Mouse (Mus musculus) liver, embryonic 16.5 days (tissue): Measurements from ENCODE around the gene Zfhx2. TPM values are rescaled to one million over a fixed set of nuclear protein-coding genes. Genes with fewer than 3 reads are reported as not detected.
A peak's percentile ranks its signal among the peaks of the same experiment; 100 is the strongest.

ENCODE experiments used
- ATAC-seq: fragments of 200-750 bp; cut with Nextera tagmentation; 2 replicates; pipeline ENCODE4 v1.8.0; 2017; ENCODE audit warnings: low read depth, mild to moderate bottlenecking, moderate number of reproducible peaks, moderate library complexity
- H3K27ac ChIP-seq: fragments of 300-500 bp; sonication (generic); 2 replicates; pipeline ENCODE4 v1.5.1; 2014; ENCODE audit warnings: mild to moderate bottlenecking, low read length
- H3K27me3 ChIP-seq: fragments of 300-500 bp; sonication (generic); 2 replicates; pipeline ENCODE4 v1.6.1; 2014; ENCODE audit warnings: low read depth, low read length, mixed read lengths; ENCODE audit not compliant: control insufficient read depth, insufficient read depth
- H3K36me3 ChIP-seq: fragments of 300-500 bp; sonication (generic); 2 replicates; pipeline ENCODE4 v1.6.1; 2014; ENCODE audit warnings: mild to moderate bottlenecking; ENCODE audit not compliant: control insufficient read depth, insufficient read depth
- H3K4me1 ChIP-seq: fragments of 300-500 bp; sonication (generic); 2 replicates; pipeline ENCODE4 v1.6.1; 2014; ENCODE audit warnings: low read depth, low read length, mixed read lengths; ENCODE audit not compliant: control insufficient read depth
- H3K4me2 ChIP-seq: fragments of 300-500 bp; sonication (generic); 2 replicates; pipeline ENCODE4 v1.6.1; 2014; ENCODE audit warnings: low read depth, low read length, mixed read lengths
- H3K4me3 ChIP-seq: fragments of 300-500 bp; sonication (generic); 2 replicates; pipeline ENCODE4 v1.5.1; 2014; ENCODE audit warnings: low read depth, mild to moderate bottlenecking, low read length
- H3K9ac ChIP-seq: fragments of 300-500 bp; sonication (generic); 2 replicates; pipeline ENCODE4 v1.6.1; 2014; ENCODE audit warnings: low read depth, low read length
- H3K9me3 ChIP-seq: fragments of 300-500 bp; sonication (generic); replicated peaks from 2 replicates; pipeline ENCODE4 v1.6.1; 2016; ENCODE audit warnings: low read length; ENCODE audit not compliant: control insufficient read depth
- WGBS: fragments of 180-500 bp; shearing (Covaris S2); extraction: QIAGEN DNeasy Blood & Tissue Kit; methylation state at CpG from one replicate; pipeline ENCODE4 v1.1.7; 2014; ENCODE audit not compliant: insufficient replicate concordance; 5-methylcytosine and 5-hydroxymethylcytosine counted together
- polyA plus RNA-seq: library from polyadenylated mRNA; unstranded; fragments of >200 nt; fragmentation: Nextera tagmentation; extraction: Ambion mirVana; gene quantifications from 2 replicates; pipeline ENCODE4 v1.2.1, GENCODE M21; 2015

The Zfhx2 gene
- polyA plus RNA-seq, 1 experiment from 2014 or later, result 1.1 TPM

DNA sequence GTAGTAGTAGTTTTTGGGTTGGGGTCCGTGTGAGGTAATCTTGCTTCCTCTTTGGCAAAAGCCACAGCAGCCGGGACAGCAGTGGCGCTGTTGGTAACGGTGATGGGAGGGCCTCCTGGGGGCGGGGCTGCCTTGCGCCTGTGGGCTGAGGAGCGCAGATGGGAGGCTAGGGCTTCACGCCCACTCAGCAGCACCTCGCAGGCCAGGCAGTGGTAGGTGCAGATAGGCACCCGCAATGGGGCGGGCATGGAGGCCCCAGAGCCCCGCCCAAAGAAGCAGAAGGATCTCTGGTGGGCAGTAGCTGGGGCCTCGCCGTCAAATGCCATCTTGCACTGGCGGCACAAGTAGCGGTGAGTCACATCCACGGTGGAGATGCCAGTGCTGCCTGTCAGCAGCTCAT, 29.5 kb downstream of the Zfhx2 start:
- H3K9ac ChIP-seq, result peak overlapping the region; percentile 80
- peaks cover 45% of the 10 kb centered on the region for H3K4me1 ChIP-seq
- peak overlapping the region; percentile 68 for H3K4me3 ChIP-seq
- H3K36me3 ChIP-seq, result no peaks in the 10 kb centered on the region
- no peaks in the 10 kb centered on the region for H3K27me3 ChIP-seq
- H3K4me2 ChIP-seq, result peak overlapping the region; percentile 86
- peak overlapping the region; percentile 86 for H3K27ac ChIP-seq
- H3K9me3 ChIP-seq, result no peaks in the 10 kb centered on the region
- ATAC-seq, result peak; percentile 100
- WGBS, result 5% methylated on average over 17 of the region's 17 CpGs

DNA sequence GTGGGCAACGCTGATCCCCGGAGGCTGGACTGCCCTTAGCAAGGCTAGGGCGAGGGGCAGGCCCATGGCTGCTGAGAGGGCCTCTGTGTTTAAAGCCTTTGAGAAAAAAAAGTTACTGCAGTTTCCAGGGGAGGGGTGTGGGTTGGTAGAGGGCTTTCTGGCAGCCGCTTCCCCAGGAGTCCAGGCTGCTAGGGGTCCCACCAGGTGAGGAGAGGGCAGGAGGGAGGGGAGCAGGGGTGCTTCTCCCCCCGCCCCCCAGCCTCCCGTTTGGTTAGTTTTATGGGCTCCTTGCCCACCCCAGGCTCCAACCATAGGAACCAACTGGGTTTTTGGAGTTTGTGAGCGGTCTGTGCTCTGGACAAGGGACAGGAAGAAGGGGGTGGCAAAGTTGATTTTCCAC, 30.3 kb downstream of the Zfhx2 start:
- peak overlapping the region; percentile 49 for H3K27ac ChIP-seq
- no peaks in the 10 kb centered on the region for H3K27me3 ChIP-seq
- H3K9me3 ChIP-seq, result no peaks in the 10 kb centered on the region
- peaks cover 45% of the 10 kb centered on the region for H3K4me1 ChIP-seq
- no peaks in the 10 kb centered on the region for H3K36me3 ChIP-seq
- peak overlapping the region; percentile 62 for H3K9ac ChIP-seq
- H3K4me2 ChIP-seq, result peak overlapping the region; percentile 86; the same call in 1 of the 2 replicates
- WGBS, result 53% methylated on average over 7 of the region's 7 CpGs
- no peak for ATAC-seq
- H3K4me3 ChIP-seq, result no peak overlapping the region

DNA sequence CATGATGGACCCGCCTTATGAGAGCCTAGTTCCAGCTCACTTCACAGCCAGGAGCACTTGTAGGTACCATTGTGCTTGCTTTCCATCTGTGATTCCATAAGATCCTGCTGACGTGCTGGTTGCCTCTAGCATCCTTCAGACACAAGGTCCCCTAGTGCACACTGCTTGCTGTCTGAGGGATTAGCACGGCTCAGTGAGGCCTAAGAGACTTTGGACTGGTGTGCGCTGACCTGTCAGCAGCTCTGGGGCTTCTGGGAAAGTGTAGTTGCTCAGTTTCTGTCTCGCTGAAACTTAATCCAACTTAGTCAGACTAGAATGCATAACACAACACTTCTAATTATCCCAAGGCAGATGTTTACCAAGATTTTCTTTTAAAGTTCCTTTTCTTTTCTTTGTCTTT, 32.2 kb downstream of the Zfhx2 start:
- WGBS, result 72% methylated on average over 5 of the region's 5 CpGs
- H3K27ac ChIP-seq, result peak overlapping the region; percentile 1; the same call in 1 of the 2 replicates

DNA sequence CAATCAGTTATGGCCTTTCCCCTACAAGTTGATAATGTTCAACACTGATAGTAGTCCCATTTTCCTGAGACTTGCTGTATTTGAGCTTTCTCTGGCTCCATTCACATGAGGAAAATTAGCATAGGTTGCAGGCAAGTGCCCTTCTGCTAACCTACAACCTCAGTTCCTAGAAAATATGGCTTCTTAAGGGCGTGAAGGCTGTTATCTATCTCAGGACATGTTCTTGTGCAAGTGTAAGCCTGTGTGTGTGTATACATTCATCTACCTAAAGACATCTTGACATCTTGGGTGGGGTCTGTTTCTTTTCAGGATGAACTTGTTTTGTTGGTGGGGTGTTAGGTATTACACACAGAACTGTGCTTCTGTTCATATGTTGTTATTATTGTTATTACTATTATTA, 33.1 kb downstream of the Zfhx2 start:
- 21% methylated on average over 1 of the region's 1 CpGs for WGBS
- no peak overlapping the region for H3K9ac ChIP-seq
- H3K4me3 ChIP-seq, result no peak overlapping the region
- H3K36me3 ChIP-seq, result no peaks in the 10 kb centered on the region
- H3K4me2 ChIP-seq, result no peak overlapping the region
- H3K4me1 ChIP-seq, result peaks cover 38% of the 10 kb centered on the region
- no peaks in the 10 kb centered on the region for H3K9me3 ChIP-seq
- ATAC-seq, result no peak
- H3K27me3 ChIP-seq, result no peaks in the 10 kb centered on the region
- peak overlapping the region; percentile 18 for H3K27ac ChIP-seq

More for the DNA sequence above, 32.2 kb downstream of the Zfhx2 start:
- ATAC-seq, result no peak
- Histone ChIP-seq H3K9me3 (no peaks in the 10 kb centered on the region), H3K9ac (no peak overlapping the region), H3K4me1 (peaks cover 45% of the 10 kb centered on the region), H3K4me3 (no peak overlapping the region), H3K4me2 (no peak overlapping the region), H3K36me3 (no peaks in the 10 kb centered on the region), H3K27me3 (no peaks in the 10 kb centered on the region)

DNA sequence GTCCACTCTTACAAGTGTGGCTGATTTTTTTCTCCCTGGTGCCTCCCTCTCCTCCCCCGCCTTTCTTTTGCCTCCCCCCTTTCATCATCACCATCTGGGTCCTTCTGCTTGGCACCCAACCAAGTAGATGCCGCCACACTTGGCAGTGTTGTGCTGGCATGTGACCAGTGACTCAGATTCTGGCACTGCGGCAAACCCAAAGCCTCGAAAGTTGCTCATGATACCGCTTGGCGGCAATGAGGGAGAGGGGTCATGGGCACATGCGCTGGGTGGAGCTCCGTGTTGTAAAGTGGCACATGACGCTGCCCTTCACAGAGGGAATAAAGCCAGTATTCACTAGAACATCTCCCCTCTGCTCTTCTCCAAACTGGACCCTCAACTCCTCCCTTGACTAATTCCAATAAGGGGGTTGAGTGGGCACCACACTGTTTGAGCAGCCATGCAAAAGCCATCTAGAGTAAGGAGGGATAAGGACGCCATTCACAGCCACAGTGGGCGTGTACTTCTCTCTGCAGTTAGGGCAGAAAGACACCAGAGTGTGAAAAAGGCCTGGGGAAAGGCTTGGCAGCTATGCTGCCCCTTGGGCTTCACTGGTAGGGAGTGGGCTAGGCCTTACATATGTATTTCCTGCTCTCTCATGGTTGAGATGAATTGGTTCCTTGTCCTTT, 36.8 kb downstream of the Zfhx2 start:
- no peak overlapping the region for H3K4me2 ChIP-seq
- peaks cover 17% of the 10 kb centered on the region for H3K4me1 ChIP-seq
- no peaks in the 10 kb centered on the region for H3K36me3 ChIP-seq
- H3K9me3 ChIP-seq, result no peaks in the 10 kb centered on the region
- no peaks in the 10 kb centered on the region for H3K27me3 ChIP-seq
- no peak overlapping the region for H3K4me3 ChIP-seq
- H3K27ac ChIP-seq, result no peak overlapping the region
- no peak overlapping the region for H3K9ac ChIP-seq
- no peak for ATAC-seq
- WGBS, result 71% methylated on average over 11 of the region's 11 CpGs

DNA sequence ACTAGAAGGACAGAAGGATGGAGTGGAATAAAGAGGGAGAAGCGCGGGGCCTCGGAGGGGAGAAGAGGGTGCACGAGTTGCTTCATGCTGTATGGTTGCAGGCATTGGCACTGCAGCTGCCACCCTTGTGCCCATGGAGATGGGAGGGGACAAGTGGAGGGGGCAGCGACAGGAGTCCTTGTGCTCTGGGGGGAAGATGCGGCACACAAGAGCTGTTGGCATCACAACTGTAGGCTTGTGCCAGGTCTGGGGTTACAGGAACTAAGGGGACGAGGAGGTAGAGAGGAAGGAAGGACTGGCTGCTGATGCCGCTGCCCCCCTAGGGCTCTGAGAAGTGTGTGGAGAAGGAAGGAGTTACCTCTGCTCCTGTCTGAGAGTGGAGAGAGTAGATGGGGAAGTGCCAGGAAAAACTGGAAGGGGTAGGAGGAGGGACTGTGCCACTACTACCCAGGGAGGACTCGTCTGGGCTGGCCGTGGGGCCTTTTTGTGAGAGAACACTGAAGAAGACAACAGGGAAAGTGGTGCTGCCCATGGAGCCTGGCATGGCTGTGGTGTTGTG, 37.9 kb downstream of the Zfhx2 start:
- H3K9me3 ChIP-seq, result no peaks in the 10 kb centered on the region
- peaks cover 10% of the 10 kb centered on the region for H3K4me1 ChIP-seq
- no peak overlapping the region for H3K27ac ChIP-seq
- H3K27me3 ChIP-seq, result no peaks in the 10 kb centered on the region
- H3K4me3 ChIP-seq, result no peak overlapping the region
- 67% methylated on average over 10 of the region's 10 CpGs for WGBS
- H3K9ac ChIP-seq, result no peak overlapping the region
- ATAC-seq, result no peak
- H3K36me3 ChIP-seq, result no peaks in the 10 kb centered on the region
- H3K4me2 ChIP-seq, result no peak overlapping the region

DNA sequence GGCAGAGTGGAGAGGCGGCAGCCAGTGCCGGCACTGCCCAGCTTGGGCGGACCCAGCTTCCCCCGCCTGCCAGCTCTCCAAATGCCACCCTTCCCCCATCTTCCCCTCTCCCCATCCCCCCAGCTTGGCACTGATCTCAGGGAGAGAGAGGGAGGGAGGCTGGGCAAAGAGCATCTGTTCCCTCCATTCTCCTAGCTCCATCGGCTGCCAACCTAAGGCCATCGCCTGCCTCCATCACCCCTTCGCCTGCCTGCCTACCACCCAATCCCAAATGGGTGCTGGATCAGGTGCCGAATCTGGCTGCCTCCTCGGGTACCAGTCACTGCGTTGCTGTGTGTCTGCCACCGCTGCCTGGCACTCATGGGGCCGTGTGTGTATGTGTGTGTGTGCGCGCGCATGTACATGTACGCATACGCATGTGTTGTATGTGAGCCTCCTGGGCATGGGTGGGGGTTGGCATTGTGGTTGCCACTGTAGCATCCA, 38.4 kb downstream of the Zfhx2 start:
- Histone ChIP-seq H3K4me1 (peaks cover 4% of the 10 kb centered on the region), H3K27ac (no peak overlapping the region), H3K27me3 (no peaks in the 10 kb centered on the region), H3K36me3 (no peaks in the 10 kb centered on the region), H3K9me3 (no peaks in the 10 kb centered on the region), H3K9ac (no peak overlapping the region), H3K4me2 (no peak overlapping the region), H3K4me3 (no peak overlapping the region)
- 76% methylated on average over 17 of the region's 17 CpGs for WGBS
- ATAC-seq, result no peak

DNA sequence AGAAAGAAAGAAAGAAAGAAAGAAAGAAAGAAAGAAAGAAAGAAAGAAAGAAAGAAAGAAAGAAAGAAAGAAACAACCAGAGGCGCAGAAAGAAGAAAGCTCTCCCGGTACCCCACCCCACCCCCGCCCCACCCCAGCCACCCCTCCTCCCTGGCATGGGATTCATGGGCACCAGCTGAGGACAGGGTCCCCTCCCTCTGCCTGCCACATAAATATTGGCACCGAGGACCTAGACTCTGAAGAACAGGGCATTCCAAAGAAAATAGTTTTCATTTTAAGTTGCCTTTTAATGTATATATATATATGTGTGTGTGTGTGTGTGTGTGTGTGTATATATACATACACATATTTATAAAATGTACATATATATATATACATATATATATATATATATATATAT, 39.1 kb downstream of the Zfhx2 start:
- H3K4me2 ChIP-seq, result no peak overlapping the region
- no peak overlapping the region for H3K4me3 ChIP-seq
- no peak for ATAC-seq
- no peaks in the 10 kb centered on the region for H3K4me1 ChIP-seq
- no peak overlapping the region for H3K27ac ChIP-seq
- 69% methylated on average over 4 of the region's 4 CpGs for WGBS
- no peaks in the 10 kb centered on the region for H3K9me3 ChIP-seq
- no peaks in the 10 kb centered on the region for H3K36me3 ChIP-seq
- H3K27me3 ChIP-seq, result no peaks in the 10 kb centered on the region
- H3K9ac ChIP-seq, result no peak overlapping the region

DNA sequence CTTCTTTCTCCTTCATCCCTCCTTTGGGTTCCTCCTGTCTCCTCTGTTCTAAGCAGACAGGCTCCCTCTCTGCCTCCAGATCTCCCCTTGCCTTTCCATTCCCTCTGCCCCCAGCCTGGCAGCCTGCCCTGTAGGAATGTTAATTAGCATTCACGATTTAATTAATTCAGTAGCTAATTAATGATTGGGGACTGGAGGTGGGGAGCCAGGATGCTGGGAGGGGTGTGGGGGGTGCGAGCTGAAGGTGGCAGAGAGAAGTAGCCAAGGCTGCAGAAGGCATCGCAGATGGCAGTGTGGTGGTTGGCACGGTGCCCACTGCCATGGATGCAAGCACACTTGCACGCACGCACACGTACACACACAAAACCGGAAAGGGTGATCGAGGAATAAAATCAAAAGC, 39.6 kb downstream of the Zfhx2 start:
- H3K27me3 ChIP-seq, result no peaks in the 10 kb centered on the region
- H3K27ac ChIP-seq, result no peak overlapping the region
- no peaks in the 10 kb centered on the region for H3K9me3 ChIP-seq
- H3K9ac ChIP-seq, result no peak overlapping the region
- H3K4me2 ChIP-seq, result no peak overlapping the region
- H3K36me3 ChIP-seq, result no peaks in the 10 kb centered on the region
- ATAC-seq, result no peak
- no peak overlapping the region for H3K4me3 ChIP-seq
- 76% methylated on average over 9 of the region's 9 CpGs for WGBS
- H3K4me1 ChIP-seq, result no peaks in the 10 kb centered on the region
